In genomic region chr4:119707751-119708150, GRCm38 (mm10) we compare ENCODE assay signal across 19 mouse cellular contexts. TPM values are rescaled to one million over a fixed set of nuclear protein-coding genes. Genes with fewer than 3 reads are reported as not detected.
DNase-seq lines count a peak whose midpoint lies in the region; ATAC-seq and TF ChIP-seq lines count a peak whose summit lies in the region.
"Had no signal": no experiment of that assay in that cellular context is flagged by ENCODE, and none has a peak within 500 bp of the region (broad histone marks: within the 10 kb centered on the region; RNA-seq: fewer than 3 reads in every experiment).

No protein-coding gene starts in this region.

- ATAC-seq in heart, embryonic 16.5 days (replicated peaks; ENCODE audit: extremely low read depth, insufficient read depth, low FRiP score), result peak; percentile 32; the same call in 1 of the 2 replicates
- ATAC-seq: CD4-positive, CD25-positive, alpha-beta regulatory T cell, adult 4 months had no signal

- H3K9me3 ChIP-seq in heart, embryonic 16.5 days (replicated peaks; ENCODE audit: control insufficient read depth, low read length), result no peaks in the 10 kb centered on the region
- H3K9me3 ChIP-seq: forebrain, embryonic 10.5 days; midbrain, embryonic 10.5 days; stomach, embryonic 15.5 days had no signal

- H3K27me3 ChIP-seq in kidney, adult 2 months (replicated peaks; ENCODE audit: control insufficient read depth, insufficient read depth, low read length), result no peaks in the 10 kb centered on the region
- H3K27me3 ChIP-seq in heart, embryonic 16.5 days (ENCODE audit: control insufficient read depth, insufficient read depth, low read length), result no peaks in the 10 kb centered on the region; the same call in 1 of the 2 replicates
- H3K27me3 ChIP-seq: stomach, embryonic 15.5 days had no signal

- TF ChIP-seq POLR2A in kidney, adult 2 months (IDR thresholded peaks at IDR 0.05; ENCODE audit: low read depth, low read length), result no peak

- no peak for TF ChIP-seq CTCF in kidney, adult 2 months (conservative IDR thresholded peaks at IDR 0.05; ENCODE audit: insufficient read depth, insufficient read length, low read depth, low read length)

- DNase-seq in kidney, adult 2 months, result peak; percentile 13
- DNase-seq in kidney, postnatal 25 days, result no peak
- peak; percentile 26 for DNase-seq in R1 (ENCODE audit: low read depth, low spot score)
- DNase-seq in kidney, postnatal 10 days, result peak; percentile 44
- DNase-seq in right cerebral cortex, adult 2 months (ENCODE audit: low spot score in 2 of 2), result no peak
- no peak for DNase-seq in ovary, postnatal 36 days (ENCODE audit: low spot score)
- DNase-seq: adrenal gland, postnatal 14 days; cerebellum, adult 2 months; layer of hippocampus, adult 9-11 months; right cerebral cortex, adult 18-20 months; spleen, adult 18-20 months had no signal

- H3K4me2 ChIP-seq in heart, embryonic 16.5 days (ENCODE audit: low read depth, low read length), result no peak overlapping the region
- H3K4me2 ChIP-seq: stomach, embryonic 15.5 days had no signal

- 18% methylated on average over 3 of the region's 3 CpGs for WGBS in kidney, adult 2 months
- WGBS in heart, embryonic 16.5 days, result 29% methylated on average over 3 of the region's 3 CpGs

- no peak overlapping the region for H3K9ac ChIP-seq in heart, embryonic 16.5 days (ENCODE audit: low read length)
- H3K9ac ChIP-seq: stomach, embryonic 15.5 days had no signal

- no peaks in the 10 kb centered on the region for H3K36me3 ChIP-seq in kidney, adult 2 months (ENCODE audit: control insufficient read depth, insufficient read depth, low read length)
- no peaks in the 10 kb centered on the region for H3K36me3 ChIP-seq in heart, embryonic 16.5 days (ENCODE audit: control insufficient read depth, insufficient read depth)
- H3K36me3 ChIP-seq: forebrain, embryonic 10.5 days; midbrain, embryonic 10.5 days; stomach, embryonic 15.5 days had no signal

- no peak overlapping the region for H3K4me3 ChIP-seq in kidney, adult 2 months (ENCODE audit: insufficient read depth, low read depth, low read length)
- no peak overlapping the region for H3K4me3 ChIP-seq in heart, embryonic 16.5 days (ENCODE audit: low read length)
- H3K4me3 ChIP-seq: forebrain, embryonic 10.5 days; midbrain, embryonic 10.5 days; stomach, embryonic 15.5 days had no signal

- H3K4me1 ChIP-seq in kidney, adult 2 months (ENCODE audit: control insufficient read depth, insufficient read depth, low read length), result no peaks in the 10 kb centered on the region
- no peaks in the 10 kb centered on the region for H3K4me1 ChIP-seq in heart, embryonic 16.5 days (ENCODE audit: control insufficient read depth, insufficient read depth, low read length)
- H3K4me1 ChIP-seq: stomach, embryonic 15.5 days had no signal

- no peak overlapping the region for H3K27ac ChIP-seq in kidney, adult 2 months (ENCODE audit: insufficient read depth, low read depth, low read length)
- no peak overlapping the region for H3K27ac ChIP-seq in heart, embryonic 16.5 days (ENCODE audit: low read length)
- H3K27ac ChIP-seq: forebrain, embryonic 10.5 days; midbrain, embryonic 10.5 days; stomach, embryonic 15.5 days had no signal

RNA-seq across cellular contexts. Expression of gene Hivep3, which starts 25.8 kb away (rescaled TPM):
- polyA plus RNA-seq in kidney, adult 2 months (2012; rRNA removed), result 4.8 and 5.8 TPM in 2 replicates
- polyA plus RNA-seq in heart, embryonic 16.5 days (2015; fragmentation: Nextera tagmentation; extraction: Ambion mirVana), result 6.1 and 9.4 TPM in 2 replicates

RNA-seq across cellular contexts. Expression of gene Guca2b, which starts 49.0 kb away (rescaled TPM):
- 819 and 823 TPM in 2 replicates for polyA plus RNA-seq in kidney, adult 2 months (2012; rRNA removed)
- 2.4 TPM in 1 of 2 replicates, not detected in the other for polyA plus RNA-seq in heart, embryonic 16.5 days (2015; fragmentation: Nextera tagmentation; extraction: Ambion mirVana)
- polyA plus RNA-seq: CD4-positive, CD25-positive, alpha-beta regulatory T cell, adult 4 months; cerebellum, adult 2 months; embryonic facial prominence, embryonic 14.5 days; forebrain, embryonic 10.5 days; liver, adult 2 months; lung, embryonic 16.5 days; midbrain, embryonic 10.5 days had no signal

Comparison
In these comparisons a context has a peak if more than half of its experiments do, and no peak if none do; other contexts are left out.
1. DNase-seq: peak in kidney, adult 2 months (single experiment), R1 (single experiment) and kidney, postnatal 10 days (single experiment); none in kidney, postnatal 25 days (0 of 2), right cerebral cortex, adult 2 months (0 of 2) and ovary, postnatal 36 days (single experiment).
2. RNA of gene Guca2b, which starts 49.0 kb away (polyA plus RNA-seq): 819 to 823 TPM in kidney, adult 2 months; 2.4 TPM in heart, embryonic 16.5 days; every median in the first group is over 100 times any median in the second.